Mouse (Mus musculus) lung, adult 2 months (tissue): ENCODE data around the gene Ttc41.

Experiments used
- CTCF ChIP-seq: fragments of 200-500 bp; IDR thresholded peaks from 2 replicates; pipeline ENCODE4 v1.5.1; 2011; ENCODE audit warnings: mild to moderate bottlenecking, low read length, control low read depth; ENCODE audit not compliant: insufficient read depth
- POLR2A ChIP-seq: fragments of 200-500 bp; IDR thresholded peaks from 2 replicates; pipeline ENCODE4 v1.6.1; 2011; ENCODE audit warnings: low read depth, mild to moderate bottlenecking, control low read depth, low read length, borderline replicate concordance; ENCODE audit errors: extremely low read depth

- TF ChIP-seq CTCF (no peak), POLR2A (no peak)
Measured at GRCm38 (mm10) chr10:86794794-86795535, 89.4 kb downstream of the Ttc41 start.
